Mouse (Mus musculus) mouse embryonic stem cell (cell line): ENCODE results near the gene Lactb.

Source experiments
- in situ Hi-C, 2 experiments: fragments of 300-500 bp; cut with MboI; formaldehyde crosslinking; loops; 1 replicate in 1 of 2; 3 replicates in 1 of 2; pipeline ENCODE4 v1.14.3; 2019 to 2020; ENCODE audit warnings: low sequenced_read_pairs in 2 of 2, low pct_unique_long_range_greater_than_20kb in 1 of 2, mixed read lengths in 1 of 2; ENCODE audit not compliant: unreplicated experiment in 1 of 2

Gene Lactb

DNA sequence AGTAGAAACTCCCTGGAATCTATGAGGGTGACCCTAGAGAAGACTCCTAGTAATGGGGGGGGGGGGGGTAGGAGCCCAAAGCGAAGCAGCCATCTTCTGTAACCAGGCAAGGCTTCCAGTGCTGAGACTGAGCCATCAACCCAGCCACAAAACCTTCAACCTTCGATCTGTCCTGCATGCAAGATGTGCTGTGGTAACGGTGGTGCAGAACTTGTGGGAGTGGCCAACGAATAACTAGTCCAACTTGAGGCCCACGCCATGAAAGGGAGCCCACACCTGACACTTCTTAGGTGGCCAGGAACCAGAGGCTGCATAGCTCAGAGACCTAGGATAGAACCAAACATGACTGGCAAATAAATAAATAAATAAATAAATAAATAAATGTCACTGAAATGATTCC is 64.6 kb downstream of the Lactb start:
- in situ Hi-C loops = no loop called here

DNA sequence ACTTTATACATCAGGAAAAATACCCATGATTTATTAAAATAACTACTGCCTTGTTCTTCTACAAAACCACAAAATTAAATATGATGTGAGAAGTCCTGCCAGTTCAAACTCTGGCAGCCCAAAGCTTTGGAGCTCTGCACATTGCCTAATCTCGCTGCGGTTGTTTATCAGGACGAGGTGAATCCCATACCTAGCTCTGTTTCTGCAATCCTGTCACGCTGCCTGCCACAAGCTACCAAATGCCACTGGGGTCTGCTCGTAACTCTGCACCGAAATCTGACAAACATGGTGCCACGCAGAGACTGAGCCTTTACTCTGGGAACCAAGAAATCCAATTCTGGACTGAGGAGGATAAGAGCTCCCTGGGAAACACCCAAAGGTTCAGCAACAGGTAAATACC is 65.4 kb downstream of the Lactb start:
- in situ Hi-C loops = no loop called here

DNA sequence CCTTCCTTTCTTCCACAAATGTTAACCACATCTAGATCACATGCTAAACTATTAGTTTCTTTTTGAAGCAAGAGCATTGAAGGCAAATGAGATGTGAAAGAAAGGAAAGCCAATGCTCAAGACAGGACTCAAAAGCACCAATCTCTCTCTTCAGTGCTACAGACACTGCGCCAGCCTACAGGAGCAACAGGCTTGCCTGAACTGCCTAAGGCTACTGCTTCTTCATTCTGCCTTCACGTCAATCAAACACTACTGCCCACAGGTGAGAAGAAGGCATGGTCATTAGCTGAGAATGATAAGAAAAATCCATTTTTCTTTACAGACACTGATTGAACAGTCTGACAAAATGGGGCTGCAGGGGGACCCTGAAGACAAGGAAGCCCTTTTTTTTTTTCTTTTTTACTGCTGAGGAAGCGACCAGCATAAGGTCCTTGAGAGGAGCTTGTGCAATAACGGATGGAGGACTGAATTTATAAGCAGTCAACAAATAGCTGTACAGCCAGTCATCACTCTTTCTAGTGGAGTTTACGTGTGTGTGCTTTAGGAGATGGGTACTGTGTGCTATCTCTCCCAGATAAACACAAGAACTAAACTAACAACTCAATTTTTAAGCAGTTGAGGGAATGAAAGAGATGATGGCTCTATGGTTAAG is 67.4 kb downstream of the Lactb start:
- in situ Hi-C loops = no loop called here

DNA sequence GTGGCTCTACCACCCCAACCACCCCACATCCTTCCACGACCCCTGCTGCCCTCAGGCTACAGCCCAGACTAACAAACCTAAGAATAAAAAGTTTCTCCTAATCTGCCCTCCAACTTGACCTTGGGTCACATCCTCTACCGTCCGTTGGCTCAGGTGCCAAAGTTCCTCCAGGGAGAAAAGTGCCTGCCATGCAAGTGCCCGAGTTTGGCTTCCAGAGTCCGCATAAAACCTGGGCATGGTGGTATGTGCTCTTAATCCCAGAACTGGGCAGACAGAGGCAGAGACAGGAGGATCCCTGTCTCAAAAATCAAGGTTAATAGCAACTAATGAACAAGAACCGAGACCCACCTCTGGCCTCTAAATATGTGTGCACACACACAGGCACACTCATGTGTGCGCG is 68.2 kb downstream of the Lactb start:
- in situ Hi-C loops = no loop called here

DNA sequence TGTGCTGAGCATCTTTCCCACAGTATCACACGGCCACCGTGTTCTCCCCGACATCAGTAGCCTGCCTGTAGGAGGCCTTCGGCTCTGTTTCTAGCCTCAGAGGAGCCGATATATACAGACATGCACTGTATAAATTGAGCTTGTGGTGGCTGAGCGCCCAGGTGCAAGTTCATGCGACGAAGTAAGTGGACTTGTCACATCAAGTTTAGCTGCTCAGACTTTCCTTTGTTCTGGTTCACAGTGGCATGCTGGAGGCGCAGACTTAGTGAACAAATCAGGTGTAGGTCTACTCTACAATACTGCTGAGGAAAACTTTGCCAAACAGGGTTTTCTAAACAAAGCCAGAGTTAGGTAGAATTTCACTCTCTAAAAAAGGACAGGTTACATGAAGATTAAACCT is 69.3 kb downstream of the Lactb start:
- in situ Hi-C loops = no loop called here
